Mouse (Mus musculus) hindbrain, postnatal 0 days (tissue): Measurements from ENCODE around the gene Trdmt1. TPM values are rescaled to one million over a fixed set of nuclear protein-coding genes. Genes with fewer than 3 reads are reported as not detected.

Experiments
- ATAC-seq: fragments of 200-750 bp; cut with Nextera tagmentation; 2 replicates; pipeline ENCODE4 v1.8.0; 2017; ENCODE audit warnings: mild to moderate bottlenecking, moderate TSS enrichment, moderate library complexity
- DNase-seq: peaks from one replicate; pipeline ENCODE4 v3.0.0-alpha.2; 2015; ENCODE audit warnings: low spot score
- H3K27ac ChIP-seq: fragments of 300-500 bp; sonication (generic); 2 replicates; pipeline ENCODE4 v1.5.1; 2014; ENCODE audit warnings: mild to moderate bottlenecking
- H3K27me3 ChIP-seq: fragments of 300-500 bp; sonication (generic); 2 replicates; pipeline ENCODE4 v1.6.1; 2014; ENCODE audit warnings: low read length, mixed read lengths; ENCODE audit not compliant: insufficient read depth
- H3K36me3 ChIP-seq: fragments of 300-500 bp; sonication (generic); 2 replicates; pipeline ENCODE4 v1.6.1; 2014; ENCODE audit warnings: low read length, mixed read lengths; ENCODE audit not compliant: insufficient read depth
- H3K4me1 ChIP-seq: fragments of 300-500 bp; sonication (generic); 2 replicates; pipeline ENCODE4 v1.6.1; 2014; ENCODE audit warnings: antibody characterized with exemption, low read length, mixed read lengths; ENCODE audit not compliant: insufficient read depth
- H3K4me2 ChIP-seq: fragments of 300-500 bp; sonication (generic); 2 replicates; pipeline ENCODE4 v1.6.1; 2014; ENCODE audit warnings: low read depth, mild to moderate bottlenecking, low read length, moderate library complexity, mixed read lengths
- H3K4me3 ChIP-seq: fragments of 300-500 bp; sonication (generic); 2 replicates; pipeline ENCODE4 v1.5.1; 2014; ENCODE audit warnings: low read length
- H3K9ac ChIP-seq: fragments of 300-500 bp; sonication (generic); replicated peaks from 2 replicates; pipeline ENCODE4 v1.6.1; 2014; ENCODE audit warnings: mild to moderate bottlenecking, low read length, moderate library complexity, mixed read lengths
- H3K9me3 ChIP-seq: fragments of 300-500 bp; sonication (generic); 2 replicates; pipeline ENCODE4 v1.6.1; 2016; ENCODE audit warnings: low read length, mixed read lengths
- CTCF ChIP-seq: IDR thresholded peaks from 2 replicates; pipeline ENCODE4 v1.5.1; 2016; ENCODE audit warnings: antibody characterized with exemption, control low read depth, low read depth
- WGBS: fragments of 180-500 bp; shearing (Covaris S2); extraction: QIAGEN DNeasy Blood & Tissue Kit; methylation state at CpG from one replicate; pipeline ENCODE4 v1.1.7; 2014; 5-methylcytosine and 5-hydroxymethylcytosine counted together
- polyA plus RNA-seq: library from polyadenylated mRNA; unstranded; fragments of >200 nt; fragmentation: Nextera tagmentation; extraction: Ambion mirVana; gene quantifications from 2 replicates; pipeline ENCODE4 v1.2.1, GENCODE M21; 2015
- total RNA-seq: library from RNA; depleted of rRNA; stranded (reverse); fragments of >200 nt; gene quantifications from 2 replicates; pipeline ENCODE4 v1.2.3, GENCODE M21; 2014; rRNA removed

Trdmt1 gene
- total and polyA plus RNA-seq, 2 experiments from 2014 or later: 6.1 to 6.2 TPM

DNA sequence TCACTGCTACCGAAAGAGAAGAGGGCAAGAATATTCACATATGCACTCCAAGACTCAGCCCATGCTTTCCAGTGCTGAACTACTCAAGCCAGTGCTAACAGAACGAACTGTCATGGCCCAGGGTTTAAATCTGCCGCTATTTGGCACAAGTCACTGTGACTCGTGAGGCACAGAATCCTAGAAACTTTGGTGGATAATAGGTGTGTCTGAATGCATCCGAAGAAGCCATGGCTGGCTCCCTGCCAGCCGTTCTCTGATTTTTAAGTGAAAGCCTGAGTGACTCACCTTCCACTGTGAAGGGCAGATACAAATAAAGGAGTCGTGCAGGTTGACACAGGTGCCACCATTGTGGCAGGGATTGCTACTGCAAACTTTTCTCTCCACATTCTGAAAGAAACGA lies 58.0 kb downstream of the Trdmt1 start:
- H3K27ac ChIP-seq: no peak overlapping the region
- no peak overlapping the region for H3K4me2 ChIP-seq
- H3K9me3 ChIP-seq: no peaks in the 10 kb centered on the region
- 66% methylated on average over 8 of the region's 8 CpGs for WGBS
- no peak overlapping the region for H3K9ac ChIP-seq
- no peak for DNase-seq
- TF ChIP-seq CTCF: no peak
- no peaks in the 10 kb centered on the region for H3K36me3 ChIP-seq
- H3K27me3 ChIP-seq: no peaks in the 10 kb centered on the region
- H3K4me1 ChIP-seq: no peaks in the 10 kb centered on the region
- H3K4me3 ChIP-seq: no peak overlapping the region
- no peak for ATAC-seq

DNA sequence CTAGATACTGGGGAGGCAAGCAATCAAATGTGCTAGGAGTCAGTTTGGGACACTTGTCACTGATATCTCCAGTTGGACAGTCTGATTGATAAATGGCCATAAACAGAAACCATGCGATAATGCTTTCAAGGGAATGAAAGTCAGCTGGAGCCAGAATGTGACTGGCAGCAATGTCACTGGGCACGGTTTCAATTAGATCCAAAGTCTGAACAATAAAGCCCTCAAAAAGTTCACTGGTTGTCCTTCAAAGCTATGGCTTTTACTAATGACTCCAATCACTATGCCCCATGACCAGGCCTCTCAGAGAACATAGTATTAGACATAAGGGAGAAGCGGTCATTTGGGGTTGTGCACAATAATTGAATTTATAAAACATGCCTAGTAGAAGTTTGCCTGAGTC lies 59.9 kb downstream of the Trdmt1 start:
- Histone ChIP-seq H3K4me3 (no peak overlapping the region), H3K9me3 (no peaks in the 10 kb centered on the region), H3K9ac (no peak overlapping the region), H3K27ac (no peak overlapping the region), H3K4me2 (no peak overlapping the region), H3K4me1 (no peaks in the 10 kb centered on the region), H3K36me3 (no peaks in the 10 kb centered on the region), H3K27me3 (no peaks in the 10 kb centered on the region)
- peak; percentile 5 for DNase-seq
- no peak for ATAC-seq
- WGBS: 53% methylated on average over 3 of the region's 3 CpGs
- no peak for TF ChIP-seq CTCF

DNA sequence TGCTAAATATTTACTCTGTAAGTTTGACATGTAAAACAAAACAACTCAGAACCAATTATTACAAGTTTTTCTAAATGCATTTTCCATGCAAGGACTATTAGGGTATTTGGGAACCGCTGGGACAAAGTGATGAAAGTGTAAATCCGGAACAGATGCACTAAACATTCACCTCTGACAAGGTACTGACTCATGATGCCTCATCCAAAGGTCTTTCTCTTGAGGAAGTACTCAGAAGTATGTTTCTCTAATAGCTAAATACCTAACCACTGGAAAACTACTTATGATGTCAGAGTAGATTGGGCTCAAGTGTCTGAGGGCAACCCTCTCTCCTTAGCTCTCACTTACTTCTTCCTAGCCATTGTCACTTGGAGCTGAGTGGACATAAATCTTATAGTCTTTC lies 63.7 kb downstream of the Trdmt1 start:
- H3K4me1 ChIP-seq: no peaks in the 10 kb centered on the region
- no peak for TF ChIP-seq CTCF
- WGBS: 84% methylated on average over 2 of the region's 2 CpGs
- H3K27me3 ChIP-seq: no peaks in the 10 kb centered on the region
- no peak overlapping the region for H3K9ac ChIP-seq
- ATAC-seq: no peak
- no peaks in the 10 kb centered on the region for H3K36me3 ChIP-seq
- no peak overlapping the region for H3K4me3 ChIP-seq
- no peak overlapping the region for H3K4me2 ChIP-seq
- H3K9me3 ChIP-seq: no peaks in the 10 kb centered on the region
- DNase-seq: no peak
- no peak overlapping the region for H3K27ac ChIP-seq

DNA sequence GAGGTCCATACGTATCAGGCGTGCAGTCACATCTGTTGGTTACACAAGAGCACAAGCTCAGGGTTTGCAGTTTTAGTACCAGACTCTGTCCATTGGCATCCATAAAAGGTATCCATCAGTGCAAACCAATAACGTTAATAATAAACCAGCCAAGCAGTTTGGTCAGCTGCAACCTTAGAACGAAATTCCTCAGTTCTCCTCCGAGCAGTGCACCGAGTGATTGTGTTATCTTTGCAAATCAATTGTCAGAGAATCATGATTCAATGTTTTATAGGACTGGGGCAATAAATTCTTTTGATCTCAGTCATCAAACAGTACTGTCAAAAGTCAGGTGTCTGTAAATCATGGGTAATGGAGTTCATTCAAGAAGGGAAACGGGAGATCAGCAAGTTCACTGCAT lies 65.3 kb downstream of the Trdmt1 start:
- H3K9me3 ChIP-seq: no peaks in the 10 kb centered on the region
- H3K9ac ChIP-seq: no peak overlapping the region
- DNase-seq: no peak
- no peak overlapping the region for H3K27ac ChIP-seq
- ATAC-seq: no peak
- no peak overlapping the region for H3K4me3 ChIP-seq
- H3K4me2 ChIP-seq: no peak overlapping the region
- 92% methylated on average over 7 of the region's 7 CpGs for WGBS
- H3K27me3 ChIP-seq: no peaks in the 10 kb centered on the region
- no peak for TF ChIP-seq CTCF
- no peaks in the 10 kb centered on the region for H3K4me1 ChIP-seq
- H3K36me3 ChIP-seq: no peaks in the 10 kb centered on the region

DNA sequence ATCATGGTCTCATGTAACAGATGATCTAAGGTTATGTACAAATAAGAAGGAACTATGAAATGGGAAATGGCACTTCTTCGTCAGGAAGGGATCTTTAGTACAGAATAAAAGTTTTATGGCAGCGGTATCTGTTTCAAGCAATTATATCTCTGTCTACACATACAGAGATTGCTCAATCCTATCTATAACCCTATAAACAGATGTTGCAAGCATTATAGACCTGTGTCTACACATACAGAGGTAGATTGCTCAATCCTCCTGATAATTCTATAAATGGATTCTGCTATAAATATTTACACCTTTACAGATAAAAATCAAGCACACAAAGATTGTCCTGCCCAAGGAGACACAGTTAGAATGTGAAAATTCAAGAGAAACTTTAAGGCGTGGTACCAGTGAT lies 74.4 kb downstream of the Trdmt1 start:
- ATAC-seq: no peak
- WGBS: 92% methylated on average over 3 of the region's 3 CpGs
- no peaks in the 10 kb centered on the region for H3K4me1 ChIP-seq
- H3K4me3 ChIP-seq: no peak overlapping the region
- H3K27ac ChIP-seq: no peak overlapping the region
- no peaks in the 10 kb centered on the region for H3K9me3 ChIP-seq
- H3K4me2 ChIP-seq: no peak overlapping the region
- DNase-seq: no peak
- H3K9ac ChIP-seq: no peak overlapping the region
- H3K27me3 ChIP-seq: no peaks in the 10 kb centered on the region
- H3K36me3 ChIP-seq: no peaks in the 10 kb centered on the region
- TF ChIP-seq CTCF: no peak

DNA sequence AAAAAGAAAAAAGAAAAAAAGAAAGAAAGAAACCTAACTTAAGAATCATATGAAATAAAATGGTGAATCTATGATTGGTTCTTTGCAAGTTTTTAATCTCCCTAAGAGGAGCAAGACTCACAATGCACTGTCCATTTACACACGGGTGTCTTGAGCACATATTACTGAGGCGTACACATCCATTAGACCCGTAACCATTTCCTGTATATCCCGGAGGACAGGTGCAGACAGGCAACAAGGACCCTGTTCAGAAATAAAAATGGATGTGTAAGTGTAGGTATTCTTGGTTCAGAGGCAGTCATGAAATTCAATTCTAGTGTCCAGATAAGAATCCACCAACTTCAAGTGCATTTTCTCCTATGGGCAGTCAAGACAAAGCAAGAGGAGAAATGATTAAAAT lies 74.8 kb downstream of the Trdmt1 start:
- Histone ChIP-seq H3K4me1 (no peaks in the 10 kb centered on the region), H3K36me3 (no peaks in the 10 kb centered on the region), H3K4me3 (no peak overlapping the region), H3K9me3 (no peaks in the 10 kb centered on the region), H3K27ac (no peak overlapping the region), H3K4me2 (no peak overlapping the region), H3K9ac (no peak overlapping the region), H3K27me3 (no peaks in the 10 kb centered on the region)
- no peak for TF ChIP-seq CTCF
- DNase-seq (no peak), ATAC-seq (no peak)
- WGBS: 89% methylated on average over 4 of the region's 4 CpGs

DNA sequence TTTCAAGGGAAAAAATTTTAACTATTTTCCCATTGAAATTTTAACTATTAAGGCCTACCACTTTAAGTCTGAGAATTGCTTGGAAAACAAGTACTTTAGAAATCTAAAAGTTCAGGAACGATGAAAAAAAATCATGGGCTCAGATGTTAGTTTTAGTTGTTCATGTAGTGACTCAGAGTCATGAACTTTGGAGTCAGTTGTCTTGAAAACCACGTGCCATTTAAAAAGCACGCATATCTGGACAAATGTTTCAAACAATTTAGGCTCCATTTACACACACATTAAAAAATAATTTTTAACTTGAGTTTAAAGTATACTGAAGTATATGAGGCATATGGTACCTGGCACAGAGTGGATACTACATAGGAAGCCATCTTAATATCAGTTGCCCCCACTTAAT lies 77.8 kb downstream of the Trdmt1 start:
- Histone ChIP-seq H3K36me3 (no peaks in the 10 kb centered on the region), H3K27me3 (no peaks in the 10 kb centered on the region), H3K27ac (no peak overlapping the region), H3K4me2 (no peak overlapping the region), H3K4me1 (no peaks in the 10 kb centered on the region), H3K9ac (no peak overlapping the region), H3K4me3 (no peak overlapping the region), H3K9me3 (no peaks in the 10 kb centered on the region)
- DNase-seq (no peak), ATAC-seq (no peak)
- 90% methylated on average over 3 of the region's 3 CpGs for whole genome bisulfite sequencing
- no peak for TF ChIP-seq CTCF

Other genes with a start within 250 kb of the Trdmt1 start
- 1.0 and 1.6 TPM in 2 replicates for gene Cubn, start 52.9 kb downstream of the Trdmt1 start, total RNA-seq
- 0.32 and 0.41 TPM in 2 replicates for gene Cubn, start 52.9 kb downstream of the Trdmt1 start, polyA plus RNA-seq
- gene Vim, start 29.3 kb upstream of the Trdmt1 start, total RNA-seq: 965 and 1,051 TPM in 2 replicates
- 417 and 451 TPM in 2 replicates for gene Vim, start 29.3 kb upstream of the Trdmt1 start, polyA plus RNA-seq
- 2.6 and 4.3 TPM in 2 replicates for gene St8sia6, start 249.4 kb upstream of the Trdmt1 start, total RNA-seq
- 2.5 and 3.1 TPM in 2 replicates for gene St8sia6, start 249.4 kb upstream of the Trdmt1 start, polyA plus RNA-seq